Mouse (Mus musculus) embryonic facial prominence, embryonic 13.5 days (tissue): ENCODE measurements around the gene Rab3gap2. TPM values are rescaled to one million over a fixed set of nuclear protein-coding genes. Genes with fewer than 3 reads are reported as not detected.
A peak's percentile ranks its signal among the peaks of the same experiment; 100 is the strongest.
"Not testable (repeated sequence)": the region's sequence is repeated elsewhere in the genome, so short reads cannot be mapped to it uniquely, and the experiment has no call there.

Experiments
- ATAC-seq: fragments of 200-750 bp; cut with Nextera tagmentation; 2 replicates; pipeline ENCODE4 v1.8.0; 2017; ENCODE audit warnings: low read depth; ENCODE audit not compliant: insufficient number of reproducible peaks, insufficient read depth, low FRiP score, low TSS enrichment
- H3K27ac ChIP-seq: fragments of 300-500 bp; sonication (generic); 2 replicates; pipeline ENCODE4 v1.5.1; 2015; ENCODE audit warnings: moderate library complexity, mild to moderate bottlenecking, inconsistent platforms
- H3K27me3 ChIP-seq: fragments of 300-500 bp; sonication (generic); 2 replicates; pipeline ENCODE4 v1.6.1; 2015; ENCODE audit warnings: mild to moderate bottlenecking, inconsistent platforms
- H3K36me3 ChIP-seq: fragments of 300-500 bp; sonication (generic); 2 replicates; pipeline ENCODE4 v1.6.1; 2015; ENCODE audit warnings: mild to moderate bottlenecking, inconsistent platforms
- H3K4me1 ChIP-seq: fragments of 300-500 bp; sonication (generic); 2 replicates; pipeline ENCODE4 v1.6.1; 2015; ENCODE audit warnings: inconsistent platforms
- H3K4me2 ChIP-seq: fragments of 300-500 bp; sonication (generic); 2 replicates; pipeline ENCODE4 v1.6.1; 2015; ENCODE audit warnings: moderate library complexity, mild to moderate bottlenecking, inconsistent platforms
- H3K4me3 ChIP-seq: fragments of 300-500 bp; sonication (generic); 2 replicates; pipeline ENCODE4 v1.5.1; 2015; ENCODE audit warnings: mild to moderate bottlenecking, inconsistent platforms
- H3K9ac ChIP-seq: fragments of 300-500 bp; sonication (generic); 2 replicates; pipeline ENCODE4 v1.6.1; 2015; ENCODE audit warnings: mild to moderate bottlenecking, inconsistent platforms
- H3K9me3 ChIP-seq: fragments of 300-500 bp; sonication (generic); 2 replicates; pipeline ENCODE4 v1.6.1; 2016; ENCODE audit warnings: inconsistent platforms
- WGBS: fragments of 180-500 bp; shearing (Covaris S2); methylation state at CpG from one replicate; pipeline ENCODE4 v1.1.7; 2015; ENCODE audit warnings: mixed read lengths; 5-methylcytosine and 5-hydroxymethylcytosine counted together
- polyA plus RNA-seq: library from polyadenylated mRNA; unstranded; fragments of >200 nt; fragmentation: Nextera tagmentation; extraction: Ambion mirVana; gene quantifications from 2 replicates; pipeline ENCODE4 v1.2.1, GENCODE M21; 2015

Rab3gap2 gene
- polyA plus RNA-seq, 1 experiment from 2014 or later = 20.9 TPM

- no peak for ATAC-seq
- 78% methylated on average over 4 of the region's 4 CpGs for WGBS
These were observed 105.0 kb downstream of the Rab3gap2 start for GRCm38 (mm10) chr1:185308908-185309307.

DNA sequence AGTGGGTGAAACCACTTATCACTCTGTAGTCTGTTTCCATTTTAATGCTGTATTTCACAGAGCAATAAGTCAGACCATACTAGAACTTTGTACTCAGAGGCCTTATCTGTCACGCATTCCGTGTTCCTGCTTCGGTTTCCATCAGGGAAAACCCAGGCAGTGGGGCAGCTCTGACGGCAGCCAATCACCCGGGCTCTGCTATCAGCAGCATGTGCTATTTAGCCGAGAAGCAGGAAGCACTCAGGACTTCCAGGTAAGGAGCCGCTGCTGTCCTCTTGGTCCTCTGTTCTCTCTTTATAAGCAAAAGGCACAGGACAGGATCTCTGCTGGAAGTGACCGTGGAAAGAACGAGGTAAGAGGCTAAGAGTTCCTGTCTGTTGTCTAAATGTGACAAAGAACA is 108.0 kb downstream of the Rab3gap2 start:
- Histone ChIP-seq H3K4me3 (no peak overlapping the region), H3K9ac (no peak overlapping the region), H3K4me2 (no peak overlapping the region), H3K9me3 (no peaks in the 10 kb centered on the region), H3K27me3 (no peaks in the 10 kb centered on the region), H3K27ac (no peak overlapping the region), H3K4me1 (no peaks in the 10 kb centered on the region), H3K36me3 (peaks cover 56% of the 10 kb centered on the region)
- 82% methylated on average over 9 of the region's 9 CpGs for WGBS
- no peak for ATAC-seq

More at GRCm38 (mm10) chr1:185308908-185309307, 105.0 kb downstream of the Rab3gap2 start:
- H3K4me1 ChIP-seq = no peaks in the 10 kb centered on the region
- no peak overlapping the region for H3K9ac ChIP-seq
- H3K9me3 ChIP-seq = no peaks in the 10 kb centered on the region
- no peaks in the 10 kb centered on the region for H3K27me3 ChIP-seq
- H3K4me3 ChIP-seq = no peak overlapping the region
- H3K36me3 ChIP-seq = peaks cover 48% of the 10 kb centered on the region
- H3K4me2 ChIP-seq = no peak overlapping the region
- H3K27ac ChIP-seq = no peak overlapping the region

GRCm38 (mm10) chr1:185314546-185314945 is 110.6 kb downstream of the Rab3gap2 start:
- H3K27me3 ChIP-seq = no peaks in the 10 kb centered on the region
- no peak for ATAC-seq
- H3K4me1 ChIP-seq = no peaks in the 10 kb centered on the region
- H3K4me3 ChIP-seq = no peak overlapping the region
- peaks cover 62% of the 10 kb centered on the region for H3K36me3 ChIP-seq
- no peak overlapping the region for H3K9ac ChIP-seq
- no peaks in the 10 kb centered on the region for H3K9me3 ChIP-seq
- 92% methylated on average over 4 of the region's 4 CpGs for WGBS
- H3K4me2 ChIP-seq = no peak overlapping the region
- no peak overlapping the region for H3K27ac ChIP-seq

- WGBS = 83% methylated on average over 16 of the region's 16 CpGs
- H3K9ac ChIP-seq = no peak overlapping the region
- H3K4me3 ChIP-seq = no peak overlapping the region
- no peaks in the 10 kb centered on the region for H3K4me1 ChIP-seq
- no peaks in the 10 kb centered on the region for H3K9me3 ChIP-seq
- no peaks in the 10 kb centered on the region for H3K27me3 ChIP-seq
- no peak overlapping the region for H3K4me2 ChIP-seq
- H3K27ac ChIP-seq = no peak overlapping the region
- H3K36me3 ChIP-seq = peaks cover 72% of the 10 kb centered on the region
- no peak for ATAC-seq
These were observed 112.1 kb downstream of the Rab3gap2 start for GRCm38 (mm10) chr1:185315846-185316568.

GRCm38 (mm10) chr1:185327754-185328345 is 123.9 kb downstream of the Rab3gap2 start:
- not testable (repeated sequence) for H3K27me3 ChIP-seq, H3K9me3 ChIP-seq, H3K27ac ChIP-seq, ATAC-seq, H3K9ac ChIP-seq
- Histone ChIP-seq H3K4me1 (peaks cover 12% of the 10 kb centered on the region), H3K4me3 (peak overlapping the region; percentile 73), H3K4me2 (peak overlapping the region; percentile 78), H3K36me3 (peaks cover 38% of the 10 kb centered on the region)
- WGBS = 65% methylated on average over 3 of the region's 3 CpGs

DNA sequence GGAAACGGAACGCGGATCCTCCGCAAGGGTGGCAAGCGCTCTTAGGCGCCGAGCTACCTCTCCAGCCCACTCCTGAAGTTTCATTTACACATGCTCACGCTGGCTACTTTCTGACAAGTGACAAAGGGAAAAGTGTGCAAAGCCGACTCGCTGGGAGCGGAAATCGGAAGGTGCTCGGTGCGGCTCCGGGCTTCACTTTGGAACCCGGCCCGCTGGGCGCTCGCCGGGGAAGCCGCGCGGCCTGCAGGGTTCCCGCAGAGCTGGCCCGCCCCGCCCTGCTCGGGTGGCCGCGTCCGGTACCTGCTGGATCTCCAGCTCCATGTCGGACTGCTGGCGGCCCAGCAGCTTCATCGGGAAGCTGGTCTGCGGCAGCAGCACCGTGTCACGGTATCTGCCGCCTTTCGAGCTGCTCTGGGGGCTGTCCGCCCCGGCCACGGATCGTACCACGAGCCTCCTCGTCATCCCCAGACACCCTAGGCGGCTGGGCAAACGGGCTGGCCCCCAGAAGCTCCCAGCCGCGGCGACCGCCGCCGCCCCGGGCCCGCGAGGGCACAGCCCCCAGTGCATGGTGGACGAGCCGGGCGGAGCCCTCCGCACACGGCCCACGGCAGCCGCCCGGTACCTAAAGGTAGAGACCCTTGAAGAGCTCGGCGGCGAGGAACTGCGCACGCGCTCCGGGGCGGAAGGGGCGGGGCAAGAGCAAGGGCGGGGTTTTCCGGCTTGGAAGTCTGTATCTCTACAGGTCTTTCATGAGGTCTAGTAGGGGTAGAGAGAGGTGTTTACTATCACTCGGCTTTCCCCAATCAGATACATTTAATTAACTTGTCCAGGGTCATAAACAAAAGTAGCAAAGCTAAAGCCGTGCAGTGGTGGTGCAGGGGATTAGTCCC is 125.0 kb downstream of the Rab3gap2 start, which contains the start of gene Iars2:
Gene Iars2, minus strand, starts transcription at position 676 of the 890 bp plus-strand sequence.
- peak; percentile 90 for ATAC-seq
- under 1% methylated on average over 76 of the region's 76 CpGs for WGBS
- H3K36me3 ChIP-seq = peaks cover 27% of the 10 kb centered on the region

GRCm38 (mm10) chr1:185329851-185330250 is 125.9 kb downstream of the Rab3gap2 start:
- no peaks in the 10 kb centered on the region for H3K27me3 ChIP-seq
- ATAC-seq = no peak
- peaks cover 17% of the 10 kb centered on the region for H3K4me1 ChIP-seq
- peak overlapping the region; percentile 78 for H3K4me2 ChIP-seq
- H3K4me3 ChIP-seq = 0 out of 2 replicates have a peak overlapping the region, but pooled peaks have one; percentile 73
- no peak overlapping the region for H3K9ac ChIP-seq
- H3K27ac ChIP-seq = no peak overlapping the region
- peaks cover 21% of the 10 kb centered on the region for H3K36me3 ChIP-seq
- H3K9me3 ChIP-seq = no peaks in the 10 kb centered on the region
- WGBS = 87% methylated on average over 8 of the region's 8 CpGs

More for the DNA sequence above, 125.0 kb downstream of the Rab3gap2 start, which contains the start of gene Iars2:
- H3K4me1 ChIP-seq = peaks cover 17% of the 10 kb centered on the region
- peak within 1 kb of the TSS; percentile 78 for H3K4me2 ChIP-seq
- peak within 1 kb of the TSS; percentile 90 for H3K27ac ChIP-seq
- peak within 1 kb of the TSS; percentile 73 for H3K4me3 ChIP-seq
- H3K9me3 ChIP-seq = no peaks in the 10 kb centered on the region
- H3K27me3 ChIP-seq = no peaks in the 10 kb centered on the region
- H3K9ac ChIP-seq = peak within 1 kb of the TSS; percentile 86

- H3K4me2 ChIP-seq = peak overlapping the region; percentile 67
- peaks cover 10% of the 10 kb centered on the region for H3K36me3 ChIP-seq
- H3K4me3 ChIP-seq = no peak overlapping the region
- WGBS = 50% methylated on average over 5 of the region's 5 CpGs
- no peaks in the 10 kb centered on the region for H3K27me3 ChIP-seq
- peaks cover 17% of the 10 kb centered on the region for H3K4me1 ChIP-seq
- no peaks in the 10 kb centered on the region for H3K9me3 ChIP-seq
- no peak overlapping the region for H3K9ac ChIP-seq
- H3K27ac ChIP-seq = no peak overlapping the region
- ATAC-seq = no peak
These were observed 127.4 kb downstream of the Rab3gap2 start for GRCm38 (mm10) chr1:185331364-185331763.

- H3K4me1 ChIP-seq = peaks cover 17% of the 10 kb centered on the region
- H3K9ac ChIP-seq = peak within 1 kb of the TSS; percentile 81
- H3K27ac ChIP-seq = peak within 1 kb of the TSS; percentile 86
- H3K9me3 ChIP-seq = no peaks in the 10 kb centered on the region
- H3K4me2 ChIP-seq = peak within 1 kb of the TSS; percentile 67
- H3K27me3 ChIP-seq = no peaks in the 10 kb centered on the region
- peaks cover 3% of the 10 kb centered on the region for H3K36me3 ChIP-seq
- peak; percentile 78 for ATAC-seq
- peak within 1 kb of the TSS; percentile 76 for H3K4me3 ChIP-seq
- under 1% methylated on average over 32 of the region's 32 CpGs for WGBS
These were observed 128.1 kb downstream of the Rab3gap2 start, which contains the start of gene Bpnt1 for GRCm38 (mm10) chr1:185331983-185332430. Bpnt1 (plus strand) TSS chr1:185332149.

GRCm38 (mm10) chr1:185333651-185334050 is 129.7 kb downstream of the Rab3gap2 start:
- H3K27ac ChIP-seq = no peak overlapping the region
- H3K4me3 ChIP-seq = no peak overlapping the region
- H3K36me3 ChIP-seq = no peaks in the 10 kb centered on the region
- H3K9ac ChIP-seq = no peak overlapping the region
- WGBS = 82% methylated on average over 5 of the region's 5 CpGs
- peaks cover 10% of the 10 kb centered on the region for H3K4me1 ChIP-seq
- no peaks in the 10 kb centered on the region for H3K27me3 ChIP-seq
- ATAC-seq = no peak
- no peaks in the 10 kb centered on the region for H3K9me3 ChIP-seq
- no peak overlapping the region for H3K4me2 ChIP-seq

GRCm38 (mm10) chr1:185334136-185334535 is 130.2 kb downstream of the Rab3gap2 start:
- Histone ChIP-seq H3K27ac (no peak overlapping the region), H3K9me3 (no peaks in the 10 kb centered on the region), H3K9ac (no peak overlapping the region), H3K4me2 (no peak overlapping the region), H3K4me3 (no peak overlapping the region), H3K27me3 (no peaks in the 10 kb centered on the region), H3K4me1 (peaks cover 10% of the 10 kb centered on the region), H3K36me3 (no peaks in the 10 kb centered on the region)
- WGBS = 79% methylated on average over 4 of the region's 4 CpGs
- ATAC-seq = no peak
